21 mouse cellular contexts compared by ENCODE assay signal in genomic region chr17:50879910-50880309, GRCm38 (mm10).
DNase-seq lines count a peak whose midpoint lies in the region; ATAC-seq lines count a peak whose summit lies in the region.
"Had no signal": no experiment of that assay in that cellular context is flagged by ENCODE, and none has a peak within 500 bp of the region (broad histone marks: within the 10 kb centered on the region; RNA-seq: fewer than 3 reads in every experiment).

No protein-coding gene starts in this region.

- 90% methylated on average over 4 of the region's 4 CpGs for WGBS in forebrain, embryonic 14.5 days

- no peak overlapping the region for H3K4me3 ChIP-seq in forebrain, embryonic 14.5 days (ENCODE audit: low read depth, low read length)
- H3K4me3 ChIP-seq: embryonic facial prominence, embryonic 13.5 days; forebrain, embryonic 10.5 days; forebrain, embryonic 15.5 days; heart, embryonic 12.5 days; hindbrain, embryonic 10.5 days had no signal

- peak; percentile 3 for DNase-seq in 3T3-L1 (ENCODE audit: low read depth, low spot score)
- DNase-seq in splenic B cell, adult 2 months (ENCODE audit: low read depth, low spot score), result peak; percentile 37
- DNase-seq in layer of hippocampus, postnatal 10 days (ENCODE audit: low spot score in 2 of 2), result no peak
- no peak for DNase-seq in forebrain, embryonic 14.5 days (ENCODE audit: low spot score)
- DNase-seq: adrenal gland, adult 2 months; adrenal gland, postnatal 25 days; cerebellum, adult 18-20 months; cerebellum, adult 9-11 months; cerebellum, postnatal 36 days; gastrocnemius, postnatal 14 days had no signal

- no peaks in the 10 kb centered on the region for H3K9me3 ChIP-seq in forebrain, embryonic 14.5 days (replicated peaks; ENCODE audit: control insufficient read depth, low read length)
- H3K9me3 ChIP-seq: embryonic facial prominence, embryonic 13.5 days; forebrain, embryonic 10.5 days; forebrain, embryonic 15.5 days; heart, embryonic 12.5 days; hindbrain, embryonic 10.5 days had no signal

- no peaks in the 10 kb centered on the region for H3K36me3 ChIP-seq in splenic B cell, adult 2 months (ENCODE audit: control insufficient read depth, insufficient read depth, low read length, poor library complexity, severe bottlenecking)
- H3K36me3 ChIP-seq in forebrain, embryonic 14.5 days (ENCODE audit: control insufficient read depth, insufficient read depth, low read length), result no peaks in the 10 kb centered on the region
- H3K36me3 ChIP-seq: embryonic facial prominence, embryonic 13.5 days; forebrain, embryonic 10.5 days; forebrain, embryonic 15.5 days; heart, embryonic 12.5 days; hindbrain, embryonic 10.5 days had no signal

- H3K4me1 ChIP-seq in forebrain, embryonic 14.5 days (ENCODE audit: control insufficient read depth, insufficient read depth, low read length), result no peaks in the 10 kb centered on the region
- H3K4me1 ChIP-seq: embryonic facial prominence, embryonic 13.5 days; forebrain, embryonic 10.5 days; forebrain, embryonic 15.5 days; heart, embryonic 12.5 days; hindbrain, embryonic 10.5 days had no signal

- peak; percentile 88 for ATAC-seq in CD4-positive, CD25-positive, alpha-beta regulatory T cell, adult 4 months
- ATAC-seq in inflammation-experienced regulatory T-cells, adult 6 months, result peak; percentile 91
- no peak for ATAC-seq in forebrain, embryonic 14.5 days
- ATAC-seq in erythroblast, adult 5-6 weeks (replicated peaks; ENCODE audit: low FRiP score, poor library complexity, severe bottlenecking), result no peak
- ATAC-seq: forebrain, embryonic 15.5 days; intestine, postnatal 0 days; Patski had no signal

- H3K9ac ChIP-seq in forebrain, embryonic 14.5 days (ENCODE audit: low read length), result no peak overlapping the region
- H3K9ac ChIP-seq: embryonic facial prominence, embryonic 13.5 days; forebrain, embryonic 15.5 days; heart, embryonic 12.5 days; hindbrain, embryonic 14.5 days had no signal

- H3K4me2 ChIP-seq in forebrain, embryonic 14.5 days (ENCODE audit: low read length), result no peak overlapping the region
- H3K4me2 ChIP-seq: embryonic facial prominence, embryonic 13.5 days; forebrain, embryonic 15.5 days; heart, embryonic 12.5 days; hindbrain, embryonic 14.5 days had no signal

- no peak overlapping the region for H3K27ac ChIP-seq in forebrain, embryonic 14.5 days (ENCODE audit: low read depth, low read length)
- H3K27ac ChIP-seq: embryonic facial prominence, embryonic 13.5 days; forebrain, embryonic 10.5 days; forebrain, embryonic 15.5 days; hindbrain, embryonic 10.5 days; hindbrain, embryonic 14.5 days had no signal

- no peaks in the 10 kb centered on the region for H3K27me3 ChIP-seq in splenic B cell, adult 2 months (ENCODE audit: control insufficient read depth, insufficient read depth, low read length, poor library complexity, severe bottlenecking)
- H3K27me3 ChIP-seq in forebrain, embryonic 14.5 days (replicated peaks; ENCODE audit: control insufficient read depth, insufficient read depth, low read length), result no peaks in the 10 kb centered on the region
- H3K27me3 ChIP-seq: embryonic facial prominence, embryonic 13.5 days; forebrain, embryonic 15.5 days; heart, embryonic 12.5 days; Patski had no signal

Comparison
In these comparisons a context has a peak if more than half of its experiments do, and no peak if none do; other contexts are left out.
1. DNase-seq: peak in 3T3-L1 (single experiment) and splenic B cell, adult 2 months (single experiment); none in layer of hippocampus, postnatal 10 days (0 of 2) and forebrain, embryonic 14.5 days (single experiment).
2. ATAC-seq: peak in CD4-positive, CD25-positive, alpha-beta regulatory T cell, adult 4 months (single experiment) and inflammation-experienced regulatory T-cells, adult 6 months (single experiment); none in forebrain, embryonic 14.5 days (single experiment) and erythroblast, adult 5-6 weeks (single experiment).